Mouse (Mus musculus) liver, adult (tissue): ENCODE results near the gene Cidec.

Experiments
- GATA4 ChIP-seq: IDR thresholded peaks from 2 replicates; pipeline ENCODE4 v1.6.1; 2014; ENCODE audit warnings: mild to moderate bottlenecking, low read length; ENCODE audit not compliant: insufficient replicate concordance

Cidec gene

GRCm38 (mm10) chr6:113402094-113402493 lies 33.5 kb downstream of the Cidec start:
- no peak for TF ChIP-seq GATA4

- no peak for TF ChIP-seq GATA4
These were observed 39.1 kb downstream of the Cidec start for GRCm38 (mm10) chr6:113396270-113397030.

- no peak for TF ChIP-seq GATA4
These were observed 40.1 kb downstream of the Cidec start for GRCm38 (mm10) chr6:113395501-113395900.

- no peak for TF ChIP-seq GATA4
These were observed 40.7 kb downstream of the Cidec start for GRCm38 (mm10) chr6:113394811-113395210.

GRCm38 (mm10) chr6:113393951-113394350 lies 41.6 kb downstream of the Cidec start:
- no peak for TF ChIP-seq GATA4

GRCm38 (mm10) chr6:113392387-113393071 lies 43.0 kb downstream of the Cidec start:
- TF ChIP-seq GATA4: no peak

- TF ChIP-seq GATA4: no peak
These were observed 43.6 kb downstream of the Cidec start for GRCm38 (mm10) chr6:113392015-113392386.

- no peak for TF ChIP-seq GATA4
These were observed 44.8 kb downstream of the Cidec start for GRCm38 (mm10) chr6:113390715-113391114.

- TF ChIP-seq GATA4: no peak
These were observed 46.6 kb downstream of the Cidec start, which contains the start of gene Ttll3 for GRCm38 (mm10) chr6:113388960-113389359. TSS of gene Ttll3 (plus strand) at chr6:113389260.

- no peak for TF ChIP-seq GATA4
These were observed 49.5 kb downstream of the Cidec start for GRCm38 (mm10) chr6:113386025-113386424.

- TF ChIP-seq GATA4: no peak
These were observed 50.3 kb downstream of the Cidec start for GRCm38 (mm10) chr6:113385160-113385714.

- no peak for TF ChIP-seq GATA4
These were observed 51.1 kb downstream of the Cidec start for GRCm38 (mm10) chr6:113384351-113384927.

GRCm38 (mm10) chr6:113380480-113380879 lies 55.1 kb downstream of the Cidec start:
- TF ChIP-seq GATA4: no peak

GRCm38 (mm10) chr6:113379246-113379645 lies 56.3 kb downstream of the Cidec start:
- TF ChIP-seq GATA4: no peak

- no peak; the same call in 1 of the 2 replicates for TF ChIP-seq GATA4
These were observed 57.8 kb downstream of the Cidec start, which contains the start of the genes Tada3 and Arpc4 for GRCm38 (mm10) chr6:113377496-113378385. TSS of gene Tada3 (minus strand) at chr6:113377883. TSS of gene Arpc4 (plus strand) at chr6:113378115.
